Mouse (Mus musculus) G1E (cell line): ENCODE measurements around the gene Gm44965. TPM values are rescaled to one million over a fixed set of nuclear protein-coding genes. Genes with fewer than 3 reads are reported as not detected.

Source experiments
- ATAC-seq: 2 replicates; pipeline ENCODE4 v1.8.0; 2016; ENCODE audit warnings: mild to moderate bottlenecking; ENCODE audit not compliant: insufficient number of reproducible peaks, poor library complexity, low FRiP score, severe bottlenecking; ENCODE audit errors: extremely low read depth
- DNase-seq: peaks from one replicate; pipeline ENCODE4 v3.0.0; 2012; ENCODE audit warnings: low spot score
- H3K27me3 ChIP-seq: 2 replicates; pipeline ENCODE4 v1.6.1; 2012; ENCODE audit warnings: mild to moderate bottlenecking, low read length, inconsistent platforms; ENCODE audit not compliant: insufficient read depth
- H3K36me3 ChIP-seq: replicated peaks from 2 replicates; pipeline ENCODE3; 2012; ENCODE audit warnings: mild to moderate bottlenecking, inconsistent platforms
- H3K4me1 ChIP-seq: 2 replicates; pipeline ENCODE4 v1.6.1; 2012; ENCODE audit warnings: low read depth, low read length, inconsistent platforms, mixed read lengths; ENCODE audit not compliant: insufficient read depth
- H3K4me3 ChIP-seq: 2 replicates; pipeline ENCODE4 v1.5.1; 2012; ENCODE audit warnings: low read depth, mild to moderate bottlenecking, inconsistent platforms, low read length, moderate library complexity, mixed read lengths
- H3K9me3 ChIP-seq: replicated peaks from 2 replicates; pipeline ENCODE4 v1.6.1; 2012; ENCODE audit warnings: inconsistent platforms
- CTCF ChIP-seq: IDR thresholded peaks from 2 replicates; pipeline ENCODE4 v1.5.1; 2012; ENCODE audit warnings: low read depth, low read length, inconsistent platforms, mixed read lengths
- GATA1 ChIP-seq: IDR thresholded peaks from 2 replicates; pipeline ENCODE4 v1.6.1; 2012; ENCODE audit warnings: borderline replicate concordance, low read length, inconsistent platforms, mixed read lengths
- GATA2 ChIP-seq: IDR thresholded peaks from 2 replicates; pipeline ENCODE4 v1.6.1; 2012; ENCODE audit warnings: low read depth, low read length, inconsistent platforms, borderline replicate concordance
- POLR2AphosphoS5 ChIP-seq: IDR thresholded peaks from 2 replicates; pipeline ENCODE4 v1.6.1; 2012; ENCODE audit warnings: low read depth, low read length, inconsistent platforms; ENCODE audit not compliant: insufficient replicate concordance
- TAL1 ChIP-seq: conservative IDR thresholded peaks from 2 replicates; pipeline ENCODE4 v1.6.1; 2012; ENCODE audit warnings: low read depth, low read length, inconsistent platforms, mixed read lengths
- polyA plus RNA-seq: library from polyadenylated mRNA; stranded (reverse); fragments of >175 nt; gene quantifications from 2 replicates; pipeline ENCODE4 v1.2.3, GENCODE M21; 2012
- total RNA-seq, 2 experiments: library from RNA; stranded (forward) in 1 of 2; stranded (reverse) in 1 of 2; fragments of 200-1000 nt in 1 of 2; fragments of >200 nt in 1 of 2; fragmentation: Nextera tagmentation in 1 of 2; gene quantifications; 2 replicates each; pipeline ENCODE4 v1.2.3; 2014 to 2017

Gene Gm44965
- total RNA-seq (2014; fragmentation: Nextera tagmentation) (not detected in 2 replicates), total RNA-seq (2017) (not detected in 2 replicates), polyA plus RNA-seq (not detected in 2 replicates)

- Histone ChIP-seq H3K4me1 (no peaks in the 10 kb centered on the region), H3K27me3 (no peaks in the 10 kb centered on the region; the same call in 1 of the 2 replicates), H3K9me3 (no peaks in the 10 kb centered on the region; the same call in 1 of the 2 replicates), H3K36me3 (no peaks in the 10 kb centered on the region), H3K4me3 (no peak within 1 kb of the TSS)
- TF ChIP-seq POLR2AphosphoS5, result no peak
- no peak for TF ChIP-seq TAL1
- TF ChIP-seq CTCF, result no peak
- TF ChIP-seq GATA2, result no peak
- no peak for TF ChIP-seq GATA1
- DNase-seq, result no peak
- no peak for ATAC-seq
Measured at GRCm38 (mm10) chr6:48593158-48594042, at the start of gene Gm44965, which contains the start of gene Repin1. Gm44965 (plus strand) TSS chr6:48593941. Repin1 (plus strand) TSS chr6:48593883.

- Histone ChIP-seq H3K9me3 (no peaks in the 10 kb centered on the region), H3K4me1 (no peaks in the 10 kb centered on the region), H3K4me3 (no peak overlapping the region), H3K27me3 (no peaks in the 10 kb centered on the region), H3K36me3 (no peaks in the 10 kb centered on the region)
- no peak for DNase-seq
- TF ChIP-seq GATA1 (no peak), TAL1 (no peak), CTCF (no peak), POLR2AphosphoS5 (no peak), GATA2 (no peak)
- ATAC-seq, result no peak
Measured at GRCm38 (mm10) chr6:48545251-48545650, 48.5 kb upstream of the Gm44965 start.

- no peaks in the 10 kb centered on the region for H3K36me3 ChIP-seq
- DNase-seq (no peak), ATAC-seq (no peak)
- no peaks in the 10 kb centered on the region for H3K4me1 ChIP-seq
- no peaks in the 10 kb centered on the region for H3K27me3 ChIP-seq
- TF ChIP-seq TAL1, result no peak
- no peak for TF ChIP-seq GATA2
- no peak for TF ChIP-seq POLR2AphosphoS5
- TF ChIP-seq CTCF, result no peak
- TF ChIP-seq GATA1, result no peak
- H3K4me3 ChIP-seq, result no peak overlapping the region
- H3K9me3 ChIP-seq, result no peaks in the 10 kb centered on the region
Measured at GRCm38 (mm10) chr6:48546271-48546670, 47.5 kb upstream of the Gm44965 start.

GRCm38 (mm10) chr6:48546858-48547257 is 46.9 kb upstream of the Gm44965 start:
- Histone ChIP-seq H3K4me1 (no peaks in the 10 kb centered on the region), H3K9me3 (no peaks in the 10 kb centered on the region), H3K27me3 (no peaks in the 10 kb centered on the region; the same call in 1 of the 2 replicates), H3K4me3 (no peak overlapping the region), H3K36me3 (no peaks in the 10 kb centered on the region)
- DNase-seq, result no peak
- ATAC-seq, result no peak
- TF ChIP-seq CTCF (no peak), GATA2 (no peak), GATA1 (no peak), POLR2AphosphoS5 (no peak)

- H3K9me3 ChIP-seq, result no peaks in the 10 kb centered on the region
- H3K27me3 ChIP-seq, result no peaks in the 10 kb centered on the region; the same call in 1 of the 2 replicates
- TF ChIP-seq POLR2AphosphoS5, result no peak
- no peak for TF ChIP-seq TAL1
- no peak for TF ChIP-seq GATA2
- no peak for TF ChIP-seq GATA1
- TF ChIP-seq CTCF, result no peak
- no peaks in the 10 kb centered on the region for H3K4me1 ChIP-seq
- no peaks in the 10 kb centered on the region for H3K36me3 ChIP-seq
- H3K4me3 ChIP-seq, result no peak overlapping the region
- DNase-seq (no peak), ATAC-seq (no peak)
Measured at GRCm38 (mm10) chr6:48548314-48548713, 45.4 kb upstream of the Gm44965 start.

- H3K4me3 ChIP-seq, result no peak overlapping the region
- no peaks in the 10 kb centered on the region for H3K36me3 ChIP-seq
- DNase-seq (no peak), ATAC-seq (no peak)
- H3K27me3 ChIP-seq, result peaks cover 3% of the 10 kb centered on the region; the same call in 1 of the 2 replicates
- no peaks in the 10 kb centered on the region for H3K9me3 ChIP-seq
- TF ChIP-seq POLR2AphosphoS5 (no peak), GATA1 (no peak), CTCF (no peak), GATA2 (no peak), TAL1 (no peak)
- no peaks in the 10 kb centered on the region for H3K4me1 ChIP-seq
Measured at GRCm38 (mm10) chr6:48552918-48553317, 40.8 kb upstream of the Gm44965 start.
